Mouse (Mus musculus): Measurements from ENCODE around the gene Ylpm1.

The Ylpm1 gene

GRCm38 (mm10) chr12:85009776-85010175, 13.7 kb downstream of the Ylpm1 start:
- DNase-seq (ENCODE audit: low spot score), result no peak

DNA sequence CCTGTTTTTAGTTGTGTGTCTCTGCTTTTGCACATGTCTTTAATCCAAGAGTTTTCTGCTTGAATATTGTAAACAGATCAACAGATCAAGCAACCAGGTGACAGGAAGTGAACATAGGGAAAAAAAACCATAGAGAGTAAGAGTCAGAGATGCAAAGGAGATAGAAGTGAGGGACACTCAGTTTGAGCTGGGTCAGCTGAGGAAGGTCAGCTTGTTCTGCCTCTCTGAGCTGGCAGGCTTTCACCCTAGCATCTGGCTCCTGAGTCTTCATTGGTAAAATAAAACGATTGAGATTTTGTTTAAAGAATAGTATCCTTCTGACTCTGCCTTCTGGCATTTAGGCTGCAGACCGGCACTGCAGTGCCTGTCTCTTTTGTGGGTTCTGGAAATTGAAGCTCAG, 14.4 kb downstream of the Ylpm1 start:
- DNase-seq (ENCODE audit: low spot score), result no peak

- no peak for DNase-seq (ENCODE audit: low spot score)
These were observed 16.1 kb downstream of the Ylpm1 start for GRCm38 (mm10) chr12:85012185-85012584.

- DNase-seq (ENCODE audit: low spot score), result no peak
These were observed 25.9 kb downstream of the Ylpm1 start for GRCm38 (mm10) chr12:85022071-85022470.

- DNase-seq (ENCODE audit: low spot score), result peak; percentile 49
These were observed 36.6 kb downstream of the Ylpm1 start for GRCm38 (mm10) chr12:85032710-85033109.

DNA sequence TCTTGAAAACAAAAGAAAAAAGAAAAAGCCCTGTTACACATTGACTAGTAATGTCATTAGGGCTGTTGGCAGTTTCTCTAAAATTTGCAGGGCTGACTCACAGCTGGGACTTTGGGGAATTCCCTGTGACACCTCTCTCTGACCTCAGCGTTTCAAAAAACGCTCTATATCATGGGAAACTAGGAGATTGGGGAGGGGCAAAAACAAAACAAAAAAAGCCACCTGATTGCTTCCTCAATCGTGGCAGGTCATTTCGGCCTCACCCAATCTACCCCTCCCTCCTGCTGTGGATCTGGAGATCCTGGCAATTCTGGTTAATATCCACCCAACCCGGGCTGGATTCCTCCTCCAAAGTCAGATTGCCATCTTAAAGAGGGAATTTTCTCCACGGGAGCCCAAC, 55.1 kb downstream of the Ylpm1 start:
- DNase-seq (ENCODE audit: low spot score), result no peak

DNA sequence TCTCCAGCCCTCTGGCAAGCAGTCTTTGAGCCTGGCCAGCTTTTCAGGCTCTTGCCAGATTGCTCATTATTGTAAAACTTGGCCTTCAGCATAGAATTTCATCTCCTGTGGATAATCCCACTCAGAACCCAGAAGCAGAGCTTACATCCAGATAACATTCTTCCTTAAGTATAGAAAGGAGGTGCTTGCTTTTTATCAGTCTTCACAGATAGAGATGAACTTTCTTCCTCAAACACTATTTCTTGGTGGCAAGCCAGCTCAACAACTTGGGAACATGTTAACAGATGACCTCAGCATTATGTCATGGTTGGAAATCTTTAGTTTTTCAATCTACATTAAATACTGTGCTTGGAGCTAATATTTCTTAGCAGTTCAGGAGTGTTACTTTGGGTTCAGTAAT, 74.9 kb downstream of the Ylpm1 start:
- no peak for DNase-seq (ENCODE audit: low spot score)

DNA sequence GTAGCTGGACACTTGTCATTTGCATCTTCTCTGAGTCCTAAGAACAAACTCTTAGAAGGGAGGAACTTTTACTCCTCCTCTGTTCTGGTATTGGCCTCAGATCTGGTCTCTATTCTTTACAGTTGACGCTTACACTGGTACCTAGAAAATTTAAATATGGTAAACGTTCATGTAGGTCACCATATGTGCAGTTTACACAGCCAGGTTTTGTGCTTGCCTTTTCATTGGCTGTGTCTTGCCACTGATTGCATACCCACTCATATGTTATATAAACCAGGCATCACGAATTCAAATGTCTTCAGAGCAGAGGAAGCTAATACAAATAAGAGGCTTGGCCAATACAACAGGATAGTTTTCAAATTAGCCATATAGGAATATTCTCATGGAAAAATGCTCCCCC, 81.0 kb downstream of the Ylpm1 start:
- DNase-seq (ENCODE audit: low spot score), result no peak

DNA sequence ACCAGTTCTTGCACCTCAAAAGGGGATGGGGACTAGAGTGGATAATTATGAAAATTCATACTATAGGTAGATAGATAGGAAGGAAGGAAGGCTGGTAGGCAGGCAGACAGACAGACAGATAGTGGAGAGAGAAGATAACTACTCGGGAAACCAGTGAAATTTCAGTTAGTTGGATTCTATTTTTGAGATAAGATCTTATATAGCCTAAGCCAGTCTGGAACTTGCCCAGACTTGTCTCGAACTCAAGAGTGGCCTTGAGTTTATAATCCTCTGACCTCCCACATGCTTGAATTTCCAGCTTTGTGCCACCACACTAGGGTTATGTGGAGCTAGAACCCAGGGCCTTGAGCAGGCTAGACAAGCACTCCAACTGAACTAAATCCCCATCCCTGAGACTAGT, 88.1 kb downstream of the Ylpm1 start:
- no peak for DNase-seq (ENCODE audit: low spot score)

DNA sequence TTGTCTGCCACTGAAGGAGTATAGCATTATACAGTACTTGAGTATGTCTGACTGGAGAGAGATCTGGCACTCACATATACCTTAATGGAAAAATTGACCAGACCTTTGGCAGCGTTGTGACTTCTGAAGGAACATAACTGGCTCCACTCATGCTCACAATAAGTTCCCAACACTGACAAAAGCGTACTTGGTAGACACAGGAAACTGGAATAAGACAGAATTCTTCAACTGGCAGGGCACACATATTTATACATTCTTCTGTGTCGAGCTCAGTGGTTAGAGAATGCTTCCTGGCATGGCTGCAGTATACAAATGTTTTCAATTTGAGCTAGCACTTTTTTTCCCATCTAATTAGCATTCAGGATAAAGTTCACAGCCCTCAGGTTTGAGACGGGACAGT, 88.8 kb downstream of the Ylpm1 start:
- DNase-seq (ENCODE audit: low spot score), result no peak

DNA sequence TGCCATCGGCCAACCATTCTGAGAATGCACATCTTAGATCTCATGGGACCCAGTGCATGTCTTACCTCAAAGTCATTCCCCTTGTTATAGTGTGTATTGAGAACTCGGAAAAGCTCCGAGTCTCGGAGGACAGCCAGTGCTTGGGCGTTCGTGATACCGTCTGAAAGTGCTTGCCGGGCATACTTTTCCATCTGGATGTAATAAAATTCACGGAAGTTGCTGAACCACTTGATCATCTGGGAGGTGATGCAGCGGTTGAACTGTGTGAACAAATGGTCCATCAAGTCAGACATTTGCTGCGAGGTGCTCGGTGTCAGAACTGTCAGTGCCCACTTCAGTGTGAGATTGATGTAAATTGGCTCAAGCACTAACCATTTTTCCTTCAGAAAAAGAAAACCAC, 91.7 kb downstream of the Ylpm1 start:
- no peak for DNase-seq (ENCODE audit: low spot score)

GRCm38 (mm10) chr12:85091190-85091589, 95.1 kb downstream of the Ylpm1 start:
- no peak for DNase-seq (ENCODE audit: low spot score)

GRCm38 (mm10) chr12:85092214-85092613, 96.1 kb downstream of the Ylpm1 start:
- DNase-seq (ENCODE audit: low spot score), result peak; percentile 79

GRCm38 (mm10) chr12:85094010-85094409, 97.9 kb downstream of the Ylpm1 start:
- DNase-seq (ENCODE audit: low spot score), result peak; percentile 49

DNA sequence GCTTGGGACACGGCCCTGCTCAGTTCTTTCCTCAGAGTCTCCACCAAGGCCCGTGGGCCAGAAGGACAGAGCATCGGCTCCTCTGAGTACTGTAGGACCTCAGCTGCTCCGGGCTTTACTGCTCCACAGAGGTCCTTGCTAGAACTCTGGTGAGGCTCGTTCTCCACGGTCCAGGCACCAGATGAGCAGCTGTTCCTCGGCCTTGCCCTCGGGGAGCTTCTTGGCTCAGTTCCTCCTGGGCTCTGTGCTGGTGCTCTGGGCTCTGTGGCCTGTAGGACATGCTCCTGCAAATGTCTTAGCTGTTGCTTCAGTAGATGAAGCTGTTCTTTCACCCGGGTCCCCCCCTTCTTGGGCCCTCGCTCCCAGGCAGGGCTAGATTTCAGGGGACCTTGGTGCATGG, 98.6 kb downstream of the Ylpm1 start:
- no peak for DNase-seq (ENCODE audit: low spot score)

DNA sequence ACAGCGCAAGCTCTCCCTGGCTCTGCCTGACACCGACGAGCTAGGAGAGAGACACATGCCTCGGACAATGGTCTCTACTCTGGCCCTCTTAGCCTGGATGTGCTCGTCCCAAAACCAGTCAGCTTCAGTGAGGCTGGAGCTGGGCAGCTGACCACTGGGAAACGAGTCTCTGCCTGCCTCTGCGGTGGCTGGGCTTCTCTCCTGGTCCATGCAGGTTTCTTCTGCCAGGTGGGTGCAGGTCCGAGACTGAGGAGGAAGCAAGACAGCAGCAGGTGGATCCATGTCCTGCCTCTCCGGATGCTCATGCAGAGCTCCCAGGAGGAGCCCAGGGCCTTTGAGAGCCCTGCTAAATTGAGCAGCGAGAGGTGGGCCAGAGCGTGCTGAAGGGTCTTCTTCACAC, 99.0 kb downstream of the Ylpm1 start:
- DNase-seq (ENCODE audit: low spot score), result no peak

GRCm38 (mm10) chr12:85095859-85096258, 99.7 kb downstream of the Ylpm1 start:
- DNase-seq (ENCODE audit: low spot score), result no peak

- peak; percentile 23 for DNase-seq (ENCODE audit: low spot score)
These were observed 104.9 kb downstream of the Ylpm1 start for GRCm38 (mm10) chr12:85101001-85101400.

DNA sequence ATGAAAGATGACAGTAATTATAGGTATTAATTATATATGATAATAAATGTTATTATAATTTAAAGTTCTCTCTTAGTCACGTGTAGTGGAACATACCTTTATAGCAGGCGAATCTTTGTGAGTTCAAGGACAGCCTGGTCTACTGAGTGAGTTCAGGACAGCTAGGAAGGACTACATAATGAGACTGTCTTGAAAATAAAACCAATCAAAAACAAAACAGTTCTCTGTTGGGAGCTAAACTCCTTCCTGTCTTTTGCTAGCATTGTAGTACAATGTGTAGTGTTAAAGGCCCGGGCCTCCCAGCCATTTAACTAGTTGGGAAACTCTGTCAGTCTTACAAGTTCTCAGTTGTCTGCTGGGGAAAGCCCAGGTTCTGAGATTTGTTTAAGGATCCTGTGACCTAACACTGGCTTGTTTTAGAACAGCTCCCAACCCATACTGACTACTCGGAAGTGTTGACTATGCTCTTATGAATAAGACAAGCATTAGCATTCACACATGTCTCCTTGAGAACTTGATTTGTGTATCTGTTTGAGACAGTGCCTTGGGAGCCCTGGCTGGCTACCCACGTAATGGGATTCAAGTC, 105.5 kb downstream of the Ylpm1 start:
- no peak for DNase-seq (ENCODE audit: low spot score)

- no peak for DNase-seq (ENCODE audit: low spot score)
These were observed 107.0 kb downstream of the Ylpm1 start for GRCm38 (mm10) chr12:85103096-85103495.

DNA sequence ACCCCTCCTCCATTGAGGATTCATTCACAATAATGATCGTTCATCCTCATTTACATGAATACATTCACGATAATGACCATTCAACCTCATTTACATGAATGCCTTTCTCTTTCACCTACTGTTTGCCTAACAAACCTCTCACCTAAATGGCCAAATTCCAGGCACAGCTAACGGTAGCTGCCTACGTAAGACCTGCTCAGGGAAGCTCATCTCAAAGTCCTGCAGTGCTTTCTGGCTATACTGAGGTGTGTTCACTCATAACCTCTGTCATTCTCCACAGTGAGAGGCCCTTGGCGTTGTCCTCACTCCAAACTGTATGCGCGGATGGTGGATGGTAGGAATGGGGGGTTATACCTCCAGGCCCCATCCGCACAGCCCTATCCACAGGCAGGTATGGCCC, 108.7 kb downstream of the Ylpm1 start:
- DNase-seq (ENCODE audit: low spot score), result no peak

GRCm38 (mm10) chr12:85106292-85106691, 110.2 kb downstream of the Ylpm1 start:
- DNase-seq (ENCODE audit: low spot score), result peak; percentile 72

DNA sequence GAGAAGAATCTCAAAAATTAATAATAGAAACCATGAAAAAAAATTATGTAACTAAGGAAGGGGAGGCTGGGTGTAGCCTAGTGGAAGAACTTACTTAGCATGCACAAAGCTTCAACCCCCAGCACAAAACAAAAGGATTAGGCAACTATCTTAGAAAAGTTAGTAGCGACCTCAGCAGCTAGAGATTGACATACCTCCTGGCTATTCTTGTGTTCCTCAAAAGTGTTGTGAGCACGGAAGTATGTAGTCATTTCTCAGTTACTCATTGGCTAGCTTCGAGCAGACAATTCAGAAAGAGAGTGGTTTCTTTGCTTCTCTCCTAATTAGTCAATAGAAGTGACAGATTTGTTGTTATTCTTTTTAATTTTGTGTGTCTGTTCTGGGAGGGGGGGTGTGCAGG, 112.5 kb downstream of the Ylpm1 start:
- DNase-seq (ENCODE audit: low spot score), result no peak

DNA sequence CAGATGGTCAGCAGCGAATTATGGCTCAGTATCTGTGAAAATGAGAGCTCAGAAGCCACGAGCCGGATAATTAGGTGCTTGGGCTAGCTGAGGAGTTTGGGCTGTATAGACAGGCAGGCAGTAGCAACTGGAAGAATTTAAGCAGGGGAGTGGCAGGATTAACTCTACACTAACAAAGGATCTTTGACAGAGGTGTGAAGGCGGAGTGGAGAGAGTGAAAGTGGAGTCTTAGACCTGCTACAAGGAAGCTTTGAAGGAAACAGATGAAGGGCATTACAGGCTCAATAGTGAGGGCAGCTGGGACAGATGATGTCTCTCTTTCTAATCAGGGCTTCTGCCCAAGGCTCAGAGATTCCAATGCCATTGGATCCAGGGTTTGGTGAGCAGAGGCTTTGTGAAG, 113.3 kb downstream of the Ylpm1 start:
- no peak for DNase-seq (ENCODE audit: low spot score)

All from embryo, embryonic 10.5 days (tissue).